Mouse (Mus musculus) thymus, adult 2 months (tissue): ENCODE results near the gene Naxd.

Experiments
- CTCF ChIP-seq: fragments of 200-500 bp; IDR thresholded peaks from 2 replicates; pipeline ENCODE4 v1.5.1; 2012; ENCODE audit warnings: mild to moderate bottlenecking, control low read depth, low read length, moderate library complexity, borderline replicate concordance; ENCODE audit not compliant: control insufficient read depth, poor library complexity, insufficient read depth; ENCODE audit errors: extremely low read depth
- POLR2A ChIP-seq: fragments of 200-500 bp; IDR thresholded peaks from 2 replicates; pipeline ENCODE4 v1.6.1; 2012; ENCODE audit warnings: mild to moderate bottlenecking, low read length, control low read depth, moderate library complexity; ENCODE audit not compliant: control insufficient read depth, poor library complexity, insufficient read depth; ENCODE audit errors: extremely low read depth

GRCm38 (mm10) chr8:11452152-11452551, 45.2 kb upstream of the Naxd start:
- no peak for TF ChIP-seq CTCF
- TF ChIP-seq POLR2A: no peak
